Mouse (Mus musculus) thymus, postnatal 14 days (tissue): ENCODE results near the gene Sbk1.

Experiments used
- DNase-seq: peaks from one replicate; pipeline ENCODE4 v3.0.0; 2021

Sbk1 gene

GRCm38 (mm10) chr7:126340206-126340618 is 67.8 kb downstream of the Sbk1 start:
- DNase-seq: peak; percentile 50

- no peak for DNase-seq
Measured at GRCm38 (mm10) chr7:126340896-126341295, 68.5 kb downstream of the Sbk1 start.
